Comparison of ENCODE assay signal across 26 mouse cellular contexts in the genomic region with DNA sequence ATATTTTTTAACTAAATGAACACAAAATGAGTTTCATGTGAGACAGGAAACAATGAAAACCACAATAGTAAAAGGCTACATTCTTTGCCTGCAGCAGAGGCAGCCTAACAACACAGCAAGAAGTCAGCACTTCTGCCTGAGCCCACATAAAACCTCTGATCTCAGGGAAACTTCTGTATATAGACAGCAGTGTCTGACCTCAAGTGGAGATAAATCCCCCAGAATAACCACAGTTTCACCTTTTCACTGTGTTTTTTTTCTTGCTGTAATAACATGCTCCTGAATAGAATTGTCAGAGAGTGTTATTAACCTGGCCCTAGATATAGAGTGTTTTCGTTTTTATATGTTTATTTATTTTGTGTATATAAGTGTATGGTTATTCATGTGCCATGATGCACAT.
"Had no signal": no experiment of that assay in that cellular context is flagged by ENCODE, and none has a peak within 500 bp of the region (broad histone marks: within the 10 kb centered on the region; RNA-seq: fewer than 3 reads in every experiment).

No protein-coding gene starts in this region.

- H3K27me3 ChIP-seq: embryonic facial prominence, embryonic 12.5 days; embryonic facial prominence, embryonic 13.5 days; embryonic facial prominence, embryonic 15.5 days; forebrain, embryonic 12.5 days; forebrain, embryonic 13.5 days; forebrain, embryonic 15.5 days had no signal

- ATAC-seq: forebrain, embryonic 13.5 days; forebrain, embryonic 14.5 days; forebrain, embryonic 15.5 days; forebrain, embryonic 16.5 days; forebrain, postnatal 0 days had no signal

- H3K27ac ChIP-seq: embryonic facial prominence, embryonic 10.5 days; embryonic facial prominence, embryonic 12.5 days; embryonic facial prominence, embryonic 13.5 days; embryonic facial prominence, embryonic 15.5 days; forebrain, embryonic 10.5 days; forebrain, embryonic 12.5 days; forebrain, embryonic 13.5 days; forebrain, embryonic 15.5 days; gastrocnemius, adult 2 months; heart, adult 2 months; heart, embryonic 10.5 days had no signal

- DNase-seq: cerebellum, postnatal 10 days; cerebellum, postnatal 14 days; cerebellum, postnatal 25 days; cerebellum, postnatal 36 days; embryo, embryonic 11 days; forebrain, postnatal 0 days; gastrocnemius, adult 2 months; gastrocnemius, postnatal 10 days; gastrocnemius, postnatal 14 days; gastrocnemius, postnatal 25 days; gastrocnemius, postnatal 36 days; heart, adult 11 months; heart, adult 18-20 months; heart, adult 2 months had no signal

- H3K4me1 ChIP-seq: embryonic facial prominence, embryonic 10.5 days; embryonic facial prominence, embryonic 12.5 days; embryonic facial prominence, embryonic 13.5 days; embryonic facial prominence, embryonic 15.5 days; forebrain, embryonic 10.5 days; forebrain, embryonic 12.5 days; forebrain, embryonic 13.5 days; forebrain, embryonic 15.5 days; heart, embryonic 10.5 days had no signal

- H3K9me3 ChIP-seq: embryonic facial prominence, embryonic 10.5 days; embryonic facial prominence, embryonic 12.5 days; embryonic facial prominence, embryonic 13.5 days; embryonic facial prominence, embryonic 15.5 days; forebrain, embryonic 10.5 days; forebrain, embryonic 12.5 days; forebrain, embryonic 13.5 days; forebrain, embryonic 15.5 days; heart, embryonic 10.5 days had no signal

- H3K4me3 ChIP-seq: embryonic facial prominence, embryonic 10.5 days; embryonic facial prominence, embryonic 12.5 days; embryonic facial prominence, embryonic 13.5 days; embryonic facial prominence, embryonic 15.5 days; erythroblast, embryonic 14.5 days; forebrain, embryonic 10.5 days; forebrain, embryonic 12.5 days; forebrain, embryonic 13.5 days; forebrain, embryonic 15.5 days; gastrocnemius, adult 2 months; heart, adult 2 months; heart, embryonic 10.5 days had no signal

- H3K9ac ChIP-seq: embryonic facial prominence, embryonic 12.5 days; embryonic facial prominence, embryonic 13.5 days; embryonic facial prominence, embryonic 15.5 days; forebrain, embryonic 12.5 days; forebrain, embryonic 13.5 days; forebrain, embryonic 15.5 days; forebrain, postnatal 0 days had no signal

- H3K36me3 ChIP-seq: embryonic facial prominence, embryonic 10.5 days; embryonic facial prominence, embryonic 12.5 days; embryonic facial prominence, embryonic 13.5 days; embryonic facial prominence, embryonic 15.5 days; forebrain, embryonic 10.5 days; forebrain, embryonic 12.5 days; forebrain, embryonic 15.5 days; heart, embryonic 10.5 days had no signal
